Mouse (Mus musculus) MEL (cell line): ENCODE results near the gene Ahcyl2.

Source experiments
- CTCF ChIP-seq, 3 experiments: IDR thresholded peaks in 2 of 3; conservative IDR thresholded peaks in 1 of 3; 2 replicates each; pipeline ENCODE4 v1.5.1; 2011 to 2012; ENCODE audit warnings: low read length in 3 of 3, low read depth in 2 of 3, mild to moderate bottlenecking in 2 of 3, improper control_type of control experiment in 1 of 3, inconsistent platforms in 1 of 3, mixed read lengths in 1 of 3, moderate library complexity in 1 of 3; ENCODE audit not compliant: control insufficient read depth in 1 of 3, insufficient read depth in 1 of 3, poor library complexity in 1 of 3, severe bottlenecking in 1 of 3
- ETS1 ChIP-seq: IDR thresholded peaks from 2 replicates; pipeline ENCODE4 v1.6.1; 2012; ENCODE audit warnings: low read depth, mild to moderate bottlenecking, inconsistent platforms, low read length, improper control_type of control experiment, moderate library complexity
- GABPA ChIP-seq: IDR thresholded peaks from 2 replicates; pipeline ENCODE4 v1.6.1; 2012; ENCODE audit warnings: low read depth, mild to moderate bottlenecking, inconsistent platforms, low read length, improper control_type of control experiment, moderate library complexity
- MEF2A ChIP-seq: IDR thresholded peaks from 2 replicates; pipeline ENCODE4 v1.6.1; 2014; ENCODE audit warnings: low read depth, mild to moderate bottlenecking, inconsistent platforms, low read length, improper control_type of control experiment; ENCODE audit not compliant: poor library complexity, insufficient replicate concordance, severe bottlenecking; ENCODE audit errors: extremely low read depth
- POLR2A ChIP-seq, 2 experiments: IDR thresholded peaks; 2 replicates each; pipeline ENCODE4 v1.6.1; 2011 to 2012; ENCODE audit warnings: low read length in 2 of 2, mild to moderate bottlenecking in 2 of 2, control low read depth in 1 of 2, improper control_type of control experiment in 1 of 2, low read depth in 1 of 2, moderate library complexity in 1 of 2; ENCODE audit not compliant: control insufficient read depth in 1 of 2, insufficient read depth in 1 of 2, poor library complexity in 1 of 2
- USF2 ChIP-seq, 2 experiments: IDR thresholded peaks; 2 replicates each; pipeline ENCODE4 v1.6.1; 2011 to 2012; ENCODE audit warnings: improper control_type of control experiment in 2 of 2, low read length in 2 of 2, borderline replicate concordance in 1 of 2, inconsistent platforms in 1 of 2, low read depth in 1 of 2, mild to moderate bottlenecking in 1 of 2; ENCODE audit not compliant: insufficient read depth in 1 of 2

DNA sequence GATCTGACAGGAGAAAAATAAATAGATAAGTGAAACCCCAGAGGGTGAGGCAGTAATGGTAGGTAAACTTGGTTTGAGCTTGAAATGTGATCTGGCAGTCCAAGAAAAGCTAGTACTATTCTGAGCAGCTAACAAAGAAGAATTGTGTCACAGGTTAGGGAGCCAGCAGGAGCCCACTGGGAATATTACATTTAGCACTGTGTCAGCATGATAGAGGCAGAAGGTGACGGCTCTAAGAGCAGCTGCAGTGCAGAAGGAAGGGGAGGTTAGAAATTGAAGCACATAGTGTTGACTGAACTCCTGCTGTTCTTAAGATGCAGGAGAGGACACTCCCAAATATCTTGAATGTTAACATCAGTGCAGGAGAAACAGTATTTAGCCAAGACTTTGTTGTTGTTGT lies 54.0 kb downstream of the Ahcyl2 start:
- no peak for TF ChIP-seq MEF2A
- TF ChIP-seq POLR2A (IDR thresholded peaks at IDR 0.05; ENCODE audit: control insufficient read depth in 1 of 2, insufficient read depth in 1 of 2, low read depth in 1 of 2, low read length in 2 of 2, poor library complexity in 1 of 2) = no peak
- TF ChIP-seq ETS1 = no peak
- no peak for TF ChIP-seq GABPA
- no peak for TF ChIP-seq CTCF (IDR thresholded peaks at IDR 0.05 in 2 of 3, conservative IDR thresholded peaks at IDR 0.05 in 1 of 3; ENCODE audit: control insufficient read depth in 1 of 3, insufficient read depth in 1 of 3, low read depth in 2 of 3, low read length in 3 of 3, poor library complexity in 1 of 3, severe bottlenecking in 1 of 3)
- TF ChIP-seq USF2 (IDR thresholded peaks at IDR 0.05; ENCODE audit: borderline replicate concordance in 1 of 2, insufficient read depth in 1 of 2, low read depth in 1 of 2, low read length in 2 of 2) = no peak
